Mouse (Mus musculus) embryo, embryonic 11.5 days (tissue): Measurements from ENCODE around the gene Ap3b1.

Experiments
- DNase-seq: peaks from one replicate; pipeline ENCODE4 v3.0.0-alpha.2; 2012; ENCODE audit warnings: low read depth, low spot score

Gene Ap3b1

GRCm38 (mm10) chr13:94375526-94376390 lies 17.0 kb downstream of the Ap3b1 start:
- DNase-seq: no peak

- no peak for DNase-seq
These were observed 20.2 kb downstream of the Ap3b1 start for GRCm38 (mm10) chr13:94379006-94379405.

- DNase-seq: no peak
These were observed 22.7 kb downstream of the Ap3b1 start for GRCm38 (mm10) chr13:94381427-94381826.

- no peak for DNase-seq
These were observed 23.3 kb downstream of the Ap3b1 start for GRCm38 (mm10) chr13:94381829-94382675.

- DNase-seq: no peak
These were observed 26.3 kb downstream of the Ap3b1 start for GRCm38 (mm10) chr13:94384931-94385570.

GRCm38 (mm10) chr13:94388566-94388965 lies 29.8 kb downstream of the Ap3b1 start:
- no peak for DNase-seq

GRCm38 (mm10) chr13:94389541-94389940 lies 30.8 kb downstream of the Ap3b1 start:
- DNase-seq: no peak

GRCm38 (mm10) chr13:94392282-94392681 lies 33.5 kb downstream of the Ap3b1 start:
- DNase-seq: no peak

GRCm38 (mm10) chr13:94394486-94394885 lies 35.7 kb downstream of the Ap3b1 start:
- no peak for DNase-seq

GRCm38 (mm10) chr13:94395763-94396162 lies 37.0 kb downstream of the Ap3b1 start:
- DNase-seq: no peak

GRCm38 (mm10) chr13:94396392-94396920 lies 37.7 kb downstream of the Ap3b1 start:
- DNase-seq: no peak

- DNase-seq: no peak
These were observed 40.0 kb downstream of the Ap3b1 start for GRCm38 (mm10) chr13:94398568-94399374.

GRCm38 (mm10) chr13:94400465-94400864 lies 41.7 kb downstream of the Ap3b1 start:
- DNase-seq: no peak

GRCm38 (mm10) chr13:94423600-94423999 lies 64.8 kb downstream of the Ap3b1 start:
- no peak for DNase-seq

- no peak for DNase-seq
These were observed 70.8 kb downstream of the Ap3b1 start for GRCm38 (mm10) chr13:94429567-94429966.

GRCm38 (mm10) chr13:94439386-94439785 lies 80.6 kb downstream of the Ap3b1 start:
- DNase-seq: no peak

GRCm38 (mm10) chr13:94441199-94441598 lies 82.4 kb downstream of the Ap3b1 start:
- DNase-seq: no peak

GRCm38 (mm10) chr13:94443411-94443810 lies 84.7 kb downstream of the Ap3b1 start:
- DNase-seq: no peak

GRCm38 (mm10) chr13:94445103-94445502 lies 86.3 kb downstream of the Ap3b1 start:
- DNase-seq: no peak

- DNase-seq: no peak
These were observed 88.2 kb downstream of the Ap3b1 start for GRCm38 (mm10) chr13:94447003-94447402.

- no peak for DNase-seq
These were observed 90.8 kb downstream of the Ap3b1 start for GRCm38 (mm10) chr13:94449593-94449992.
